Mouse (Mus musculus) embryo, embryonic 10 days (tissue): ENCODE results near the gene Galnt12.
"Not testable (repeated sequence)": the region's sequence is repeated elsewhere in the genome, so short reads cannot be mapped to it uniquely, and the experiment has no call there.

Source experiments
- DNase-seq: peaks from one replicate; pipeline ENCODE4 v3.0.0-alpha.2; 2015; ENCODE audit warnings: low spot score

Gene Galnt12

DNA sequence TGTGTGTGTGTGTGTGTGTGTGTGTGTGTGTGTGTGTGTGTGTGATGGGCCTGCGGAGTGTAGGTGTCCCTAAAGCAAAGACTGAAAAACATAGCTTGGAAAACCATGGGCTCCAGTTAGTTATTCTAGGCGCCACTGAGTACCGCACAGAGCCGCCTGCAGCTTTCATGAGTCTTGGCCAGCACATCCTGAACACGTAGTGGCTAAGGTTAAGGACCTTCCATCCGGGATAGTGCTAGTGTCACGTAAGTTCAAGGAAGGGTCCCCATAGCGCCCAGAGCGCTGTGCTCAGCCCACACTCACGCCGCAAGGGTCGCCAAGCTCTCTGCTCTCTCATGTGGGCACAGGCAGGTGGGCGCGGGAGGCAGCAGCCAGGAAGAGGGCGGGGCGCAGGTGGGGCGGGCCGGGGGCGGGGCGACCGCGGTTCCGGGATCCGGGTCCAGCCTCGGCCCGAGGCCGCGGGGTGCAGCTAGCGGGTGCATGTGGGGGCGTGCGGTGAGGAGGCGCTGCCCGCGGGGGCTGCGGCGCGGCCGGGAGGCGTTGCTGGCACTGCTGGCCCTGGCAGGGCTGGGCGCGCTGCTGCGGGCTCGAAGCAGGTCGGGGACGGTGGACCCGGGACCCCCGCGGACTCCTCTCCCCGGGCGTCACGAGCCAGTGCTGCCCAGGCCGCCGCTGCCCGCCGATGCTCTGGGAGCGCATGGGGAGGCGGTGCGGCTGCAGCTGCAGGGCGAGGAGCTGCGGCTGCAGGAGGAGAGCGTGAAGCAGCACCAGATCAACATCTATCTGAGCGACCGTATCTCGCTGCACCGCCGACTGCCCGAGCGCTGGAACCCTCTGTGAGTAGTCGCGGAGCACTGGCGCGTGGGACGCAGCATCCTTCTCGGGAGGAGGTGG is at the start of gene Galnt12:
Galnt12 (plus strand) TSS at position 417 of the 894 bp plus-strand sequence.
- DNase-seq: peak; percentile 66

DNA sequence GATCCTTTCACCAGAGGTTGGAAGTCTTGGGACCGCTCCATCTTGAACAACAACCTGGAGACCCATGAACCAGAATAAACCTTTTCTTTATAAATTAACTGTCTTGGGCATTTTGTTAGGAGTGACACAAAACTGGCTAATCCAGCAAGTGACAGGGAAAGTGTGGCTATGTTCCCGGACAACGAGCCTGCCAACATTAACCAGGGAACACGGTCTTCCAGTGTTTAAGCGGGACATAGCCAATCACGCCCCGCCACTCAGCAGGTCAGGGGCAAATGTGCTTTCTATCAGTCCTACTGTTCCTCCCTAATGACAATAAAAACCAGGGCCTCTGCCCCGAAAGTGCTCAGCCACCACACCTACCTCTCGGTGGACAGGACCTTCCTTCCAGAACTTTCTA is 47.8 kb upstream of the Galnt12 start:
- DNase-seq: no peak

DNA sequence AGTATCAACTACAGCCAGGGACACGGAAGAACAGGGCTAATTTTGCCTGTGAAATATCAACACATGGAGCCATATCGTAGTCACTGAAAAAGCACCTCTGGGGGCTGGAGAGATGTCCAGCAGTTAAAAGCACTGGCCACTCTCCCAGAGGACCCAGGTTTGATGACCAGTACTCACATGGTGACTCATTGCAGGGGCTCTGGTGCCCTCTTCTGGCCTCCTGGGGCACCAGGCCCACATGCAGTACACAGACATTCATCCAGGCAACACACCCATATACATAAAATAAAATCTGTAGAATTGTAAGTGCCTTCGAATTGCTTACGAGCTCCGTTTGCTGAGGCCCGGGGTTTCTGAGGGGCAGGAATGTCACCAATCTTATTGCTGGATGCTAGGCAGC is 44.7 kb upstream of the Galnt12 start:
- peak; percentile 43 for DNase-seq

DNA sequence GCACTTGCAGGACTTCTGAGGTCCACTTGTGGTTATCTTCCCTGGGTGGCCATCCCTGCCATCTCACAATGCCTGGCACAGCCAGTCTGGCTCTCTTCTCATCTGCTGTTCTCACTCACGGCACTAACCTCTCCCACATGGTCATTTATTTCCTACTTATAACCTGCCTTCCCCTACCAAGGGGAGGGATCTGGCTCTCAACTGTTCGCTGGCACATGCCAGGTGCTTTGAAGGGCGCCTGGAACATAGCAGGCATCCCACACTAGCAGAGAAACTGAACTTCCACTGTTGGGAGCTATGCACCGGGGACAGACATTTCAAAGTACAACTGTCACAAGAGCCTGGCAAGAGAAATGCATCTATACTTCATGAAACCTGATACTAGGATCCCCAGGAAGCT is 43.9 kb upstream of the Galnt12 start:
- DNase-seq: no peak

DNA sequence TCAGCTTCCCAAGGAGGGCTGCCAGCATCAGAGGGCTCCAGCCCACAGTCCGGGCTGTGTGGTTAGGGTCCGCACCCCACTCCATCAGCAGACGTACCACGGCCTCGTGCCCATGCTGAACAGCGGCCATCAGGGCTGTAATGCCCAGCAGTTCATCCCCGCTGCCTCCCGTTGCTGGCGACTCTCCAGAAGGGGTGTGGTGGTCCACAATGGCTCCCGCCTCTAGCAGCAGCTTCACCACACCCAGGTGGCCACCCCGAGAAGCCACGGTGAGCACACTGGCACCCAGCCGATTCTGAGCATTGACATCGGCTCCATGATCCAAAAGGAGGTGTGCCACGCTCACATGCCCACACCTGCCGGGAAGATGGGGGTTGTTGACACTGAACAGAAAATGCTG is 42.5 kb upstream of the Galnt12 start:
- DNase-seq: no peak

DNA sequence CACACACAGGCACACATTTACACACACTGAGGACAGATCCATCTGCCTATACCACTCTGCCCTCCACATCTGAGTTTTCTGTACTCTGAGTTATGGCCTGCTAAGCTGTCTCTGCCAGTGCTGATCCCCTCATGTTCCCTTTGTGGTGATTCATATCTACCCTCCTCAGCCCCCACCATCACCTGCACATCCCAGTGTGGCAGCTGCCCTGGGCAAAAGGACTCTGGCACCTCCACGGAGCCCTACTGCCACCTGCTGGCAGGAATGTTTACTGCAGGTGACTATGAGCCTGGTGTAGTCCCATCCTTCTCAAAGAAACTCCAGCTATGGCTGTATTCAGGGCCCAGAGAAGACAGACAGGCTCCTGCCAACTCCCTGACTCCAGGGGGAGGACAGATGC is 41.5 kb upstream of the Galnt12 start:
- peak; percentile 87 for DNase-seq

DNA sequence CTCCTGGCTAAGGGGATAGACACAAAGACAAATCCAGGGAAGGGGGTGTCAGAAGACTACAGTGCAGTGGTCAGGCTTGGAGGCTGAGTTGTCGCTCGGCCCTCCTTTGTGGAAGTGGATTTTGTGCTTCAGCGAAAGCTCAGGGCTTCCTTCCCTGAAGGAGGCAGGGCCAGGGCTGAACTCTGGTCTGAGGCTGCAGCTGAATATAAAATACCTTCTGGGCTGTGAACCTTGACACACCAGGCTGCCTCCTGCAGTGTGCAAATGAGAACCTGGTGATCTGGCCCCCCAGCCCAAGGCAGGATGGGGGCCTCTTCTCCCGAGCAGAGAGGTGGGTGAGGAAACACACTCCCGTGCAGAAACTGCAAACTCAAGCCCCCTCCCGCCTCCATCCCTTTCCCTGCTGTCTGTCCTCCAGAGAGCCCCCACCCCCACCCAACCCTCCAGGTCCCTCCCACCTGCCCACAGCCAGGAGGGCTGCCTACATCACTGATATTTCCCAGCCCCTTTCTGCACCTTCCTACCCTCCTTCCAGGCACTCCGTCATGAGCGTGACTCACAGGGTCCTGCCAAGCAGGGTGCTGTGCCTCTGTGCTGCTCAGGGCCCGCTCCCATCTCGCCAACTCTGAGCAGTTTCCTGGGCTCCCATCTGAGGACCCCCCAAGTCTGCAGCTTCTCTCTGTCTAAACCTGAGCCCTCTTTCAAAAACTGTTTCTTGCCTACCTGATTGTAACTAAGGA is 40.9 kb upstream of the Galnt12 start:
- peak; percentile 37 for DNase-seq

DNA sequence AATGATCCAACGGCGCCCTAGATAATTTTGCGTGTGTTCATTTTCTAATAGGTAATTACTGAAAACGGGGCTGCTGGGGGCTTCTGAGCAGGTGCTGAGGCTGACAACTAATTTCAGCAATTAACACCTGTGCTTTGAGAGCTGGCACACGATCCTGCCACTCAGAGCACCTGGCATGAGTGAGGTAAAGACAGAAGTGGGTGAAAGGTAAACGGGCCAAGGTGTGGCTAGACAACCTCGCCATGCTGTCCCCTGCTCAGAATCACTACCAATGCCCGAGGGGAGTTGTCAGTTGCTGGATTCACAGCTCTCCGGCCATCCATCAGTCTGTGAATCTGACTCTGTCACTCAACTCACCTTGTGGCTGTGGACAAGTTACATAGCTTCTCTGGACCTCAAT is 39.8 kb upstream of the Galnt12 start:
- DNase-seq: no peak

DNA sequence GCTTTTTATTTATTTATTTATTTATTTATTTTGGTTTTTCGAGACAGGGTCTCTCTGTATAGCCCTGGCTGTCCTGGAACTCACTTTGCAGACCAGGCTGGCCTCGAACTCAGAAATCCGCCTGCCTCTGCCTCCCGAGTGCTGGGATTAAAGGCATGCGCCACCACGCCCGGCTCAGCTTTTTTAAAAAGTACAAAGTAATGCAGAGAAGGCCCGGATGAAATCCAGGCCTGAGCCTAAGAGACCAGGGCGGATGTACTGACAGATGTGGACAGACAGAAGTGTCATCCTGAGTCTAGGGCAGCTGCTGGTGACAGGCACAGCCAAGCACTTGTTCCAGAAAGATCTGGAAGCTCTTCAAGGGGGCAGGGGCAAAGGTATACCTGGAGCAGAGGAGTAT is 36.5 kb upstream of the Galnt12 start:
- not testable (repeated sequence) for DNase-seq

DNA sequence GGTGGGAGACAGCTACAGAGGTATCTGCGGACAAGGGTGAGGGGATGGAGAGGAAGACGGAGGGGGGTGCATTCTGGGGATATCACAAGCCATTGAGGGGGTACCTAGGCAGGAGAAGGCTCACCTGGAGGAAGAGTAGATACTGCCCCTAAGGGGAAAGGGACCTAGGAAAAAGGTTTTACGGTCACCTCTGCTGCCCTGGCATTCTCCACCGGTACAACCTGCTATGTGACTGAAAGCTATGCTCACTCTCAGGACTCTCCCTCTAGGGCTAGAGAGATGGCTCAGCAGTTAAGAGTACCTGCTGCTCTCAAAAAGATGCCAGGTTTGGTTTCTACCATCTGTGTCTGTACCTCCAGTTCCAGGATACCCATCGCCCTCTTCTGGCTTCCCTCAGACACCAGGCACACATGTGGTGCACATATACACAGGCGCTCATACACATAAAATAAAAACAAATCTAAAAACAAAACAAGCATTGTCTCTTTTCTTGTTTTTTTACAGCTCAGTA is 36.1 kb upstream of the Galnt12 start:
- no peak for DNase-seq

DNA sequence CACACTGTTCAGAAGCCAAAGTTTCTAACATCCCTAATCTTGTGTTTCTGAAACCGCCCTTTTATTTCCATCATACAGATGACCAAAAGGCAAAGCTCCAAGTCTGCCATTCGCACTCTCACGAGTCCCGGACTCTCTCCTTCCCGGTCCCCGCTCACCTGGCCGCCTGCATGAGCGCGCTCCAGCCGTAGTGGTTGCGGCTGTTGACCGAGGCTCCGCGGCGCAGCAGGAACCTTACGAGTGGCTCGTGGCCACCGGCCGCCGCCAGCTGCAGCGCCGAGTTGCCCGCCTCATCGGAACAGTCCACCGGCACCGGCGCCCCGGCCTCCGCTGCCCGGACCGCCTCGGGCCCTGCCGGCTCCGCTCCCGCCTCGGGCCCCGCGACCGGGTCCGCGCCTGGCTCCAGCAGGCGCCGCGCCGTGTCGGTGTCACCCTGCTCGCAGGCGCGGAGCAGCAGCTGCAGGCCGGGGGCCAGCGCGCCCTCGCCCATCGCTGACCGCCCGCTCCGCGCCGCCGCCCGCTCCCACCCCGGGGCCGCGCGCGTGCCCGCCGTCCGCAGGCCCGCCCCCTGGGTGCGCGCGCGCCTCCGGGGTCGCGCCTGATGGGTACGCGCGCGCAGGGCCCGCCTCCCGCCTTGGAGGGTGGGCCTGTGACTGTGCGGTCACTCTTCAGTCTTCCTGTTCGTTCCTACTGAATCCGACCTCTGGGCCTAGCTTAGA is 34.8 kb upstream of the Galnt12 start, which contains the start of gene Anks6:
Anks6 (minus strand) TSS at position 637 of the 719 bp plus-strand sequence.
- peak; percentile 82 for DNase-seq

DNA sequence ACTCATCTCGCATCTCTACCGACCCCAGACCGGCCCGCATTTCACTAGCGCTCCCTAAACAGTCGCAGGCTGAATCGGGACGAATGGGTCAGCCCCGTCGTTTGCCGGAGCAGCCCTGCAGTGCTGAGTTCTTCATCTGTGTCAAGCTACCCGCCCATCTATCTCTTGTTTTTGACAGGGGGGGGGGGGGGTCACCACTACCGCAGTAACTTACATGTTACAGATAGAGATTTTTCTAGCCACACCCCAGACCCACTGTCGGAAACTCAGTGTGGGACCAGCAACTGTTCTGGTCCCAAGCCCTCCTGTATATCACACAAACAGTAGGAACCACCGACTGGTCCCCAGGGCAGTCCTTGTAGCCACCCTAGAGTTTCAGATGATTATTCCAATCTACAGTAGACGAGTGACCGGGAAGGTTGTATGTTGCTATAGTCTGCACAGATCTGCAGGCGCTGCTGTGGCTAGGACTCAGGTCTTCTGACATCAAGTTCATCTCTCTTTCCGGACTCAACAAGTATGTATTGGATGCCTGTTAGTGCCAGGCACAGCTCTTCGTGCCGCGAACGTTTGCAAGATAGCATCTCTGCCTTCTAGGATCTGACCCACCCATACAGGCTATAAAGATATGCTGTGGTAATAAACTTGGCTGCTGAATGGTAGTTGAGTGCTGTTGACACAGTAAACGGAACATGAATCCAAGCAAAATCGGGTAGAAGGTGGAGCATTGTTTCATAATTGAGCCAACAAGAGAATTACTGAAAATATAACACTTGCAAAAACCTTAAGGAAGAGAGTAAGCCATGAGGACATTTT is 34.0 kb upstream of the Galnt12 start:
- no peak for DNase-seq

DNA sequence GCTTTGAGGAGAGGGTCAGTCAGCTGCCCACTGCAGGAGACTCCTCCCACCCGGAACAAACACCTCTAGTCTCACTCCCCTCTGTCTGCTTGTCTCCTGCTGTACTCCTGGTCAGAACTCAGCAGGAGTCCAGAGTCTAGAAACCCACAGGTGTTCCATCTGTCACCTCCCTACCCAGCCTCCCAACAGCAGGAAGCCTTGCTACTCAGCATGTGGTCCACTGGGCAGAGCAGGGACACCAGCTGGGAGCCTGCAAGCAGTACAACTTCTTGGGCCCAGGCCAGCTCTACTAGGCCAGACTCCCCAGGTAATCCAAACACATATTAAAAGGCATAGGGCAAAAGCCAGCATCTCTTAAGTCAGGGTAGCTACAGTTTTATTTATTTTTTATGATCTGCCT is 30.8 kb upstream of the Galnt12 start:
- no peak for DNase-seq

DNA sequence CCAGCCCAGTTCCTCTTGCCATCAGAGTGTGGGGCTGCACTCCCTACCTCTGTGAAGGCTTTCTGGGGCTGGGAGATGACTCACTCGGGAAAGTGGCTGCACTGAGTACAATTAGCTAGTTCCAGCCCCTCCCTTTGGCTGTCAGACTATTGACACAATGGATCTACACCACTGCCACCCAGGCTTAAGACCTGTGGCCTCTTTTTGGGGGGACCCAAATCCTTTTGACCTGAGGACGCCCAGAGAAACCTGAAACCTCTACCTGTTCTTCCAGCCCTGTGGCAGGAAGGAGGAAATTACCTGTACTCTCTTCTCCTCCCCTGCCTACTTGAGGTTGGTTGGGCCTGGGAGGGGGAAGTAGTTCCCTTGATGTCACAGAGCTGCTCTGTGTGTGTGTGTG is 16.7 kb upstream of the Galnt12 start:
- DNase-seq: no peak

DNA sequence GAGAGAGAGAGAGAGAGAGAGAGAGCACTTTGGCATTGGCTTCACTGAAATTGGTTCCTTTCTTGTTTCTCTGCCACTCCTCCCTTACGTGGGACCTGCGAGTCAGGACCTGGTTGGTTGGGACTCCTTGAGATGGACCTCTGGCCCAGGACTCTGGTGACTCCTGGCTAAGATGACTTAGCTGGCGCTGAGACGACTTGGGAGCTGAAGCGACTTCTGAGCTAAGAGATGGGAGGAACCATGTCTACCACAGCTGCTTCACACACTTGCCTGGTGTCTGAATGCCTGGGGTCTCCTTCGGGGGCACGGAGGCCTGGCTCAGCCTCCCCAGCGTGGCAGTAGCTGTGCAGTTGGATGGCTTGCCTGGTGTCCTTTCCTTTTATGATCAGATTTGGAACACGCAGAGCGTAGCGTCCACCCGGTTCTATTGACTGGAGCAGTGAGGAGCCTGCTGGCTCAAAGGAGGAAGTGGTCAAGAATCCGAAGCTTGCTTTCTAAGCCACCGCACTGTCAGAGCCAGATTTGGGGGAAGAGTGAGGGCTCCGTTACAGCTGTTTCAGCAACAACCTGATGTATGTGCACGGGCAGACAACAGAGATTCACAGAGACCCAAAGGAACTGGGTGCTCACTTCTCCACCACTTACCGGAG is 11.6 kb upstream of the Galnt12 start:
- DNase-seq: no peak

DNA sequence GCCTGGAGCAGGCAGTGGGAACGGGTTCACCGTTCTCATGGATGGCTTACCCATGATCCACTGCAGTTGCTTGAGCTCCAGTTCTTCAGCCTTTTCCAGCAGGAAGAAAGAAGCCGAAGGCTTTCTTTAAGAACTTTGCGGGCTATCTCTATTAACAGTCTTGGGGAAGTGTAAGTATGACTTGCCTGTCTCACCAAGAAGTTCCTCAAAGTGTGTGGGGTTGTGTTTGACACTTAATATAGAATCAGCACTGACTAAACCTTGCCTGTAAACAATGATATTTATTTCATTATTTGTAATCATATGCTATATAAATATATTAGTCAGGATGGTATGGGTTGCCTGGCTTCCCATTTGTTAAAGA is 11.1 kb upstream of the Galnt12 start:
- no peak for DNase-seq

DNA sequence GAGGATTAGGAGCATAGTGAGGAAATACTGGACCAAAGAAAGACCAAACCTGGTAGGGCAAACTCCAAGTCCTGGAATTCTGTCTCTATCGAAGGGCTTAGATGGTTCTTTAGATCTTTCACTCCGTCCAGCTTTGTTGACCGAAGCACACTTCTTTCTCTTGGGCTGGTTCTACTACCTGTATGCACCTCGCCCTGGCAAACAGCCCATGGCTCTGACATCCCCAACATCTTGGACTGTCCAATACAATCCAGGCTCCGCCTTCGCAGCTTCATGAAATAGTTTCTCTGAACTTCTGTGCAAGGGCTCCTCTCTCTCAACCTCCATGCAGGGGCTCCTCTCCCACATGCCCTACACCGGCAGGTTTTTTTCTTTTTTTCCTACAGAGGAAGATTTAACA is 7.9 kb upstream of the Galnt12 start:
- DNase-seq: no peak

DNA sequence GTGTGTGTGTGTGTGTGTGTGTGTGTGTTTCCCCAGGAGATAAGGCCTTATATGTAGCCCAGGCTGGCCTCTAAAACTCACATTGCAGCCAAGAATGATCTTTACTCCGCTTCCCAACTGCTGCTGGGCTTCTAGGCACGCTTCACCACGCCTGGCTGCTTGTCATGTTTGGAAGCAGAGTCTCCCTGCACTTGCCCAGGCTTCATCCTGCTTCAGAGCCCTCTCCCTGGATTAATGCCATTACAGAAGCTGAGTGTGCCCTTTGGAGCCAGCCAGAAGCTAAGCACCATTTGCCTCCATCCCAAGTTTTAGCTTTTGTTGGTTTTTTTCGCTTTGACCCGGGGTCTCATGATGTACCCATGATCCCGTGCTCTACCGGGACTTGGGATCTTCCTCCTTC is 3.0 kb upstream of the Galnt12 start:
- DNase-seq: no peak

DNA sequence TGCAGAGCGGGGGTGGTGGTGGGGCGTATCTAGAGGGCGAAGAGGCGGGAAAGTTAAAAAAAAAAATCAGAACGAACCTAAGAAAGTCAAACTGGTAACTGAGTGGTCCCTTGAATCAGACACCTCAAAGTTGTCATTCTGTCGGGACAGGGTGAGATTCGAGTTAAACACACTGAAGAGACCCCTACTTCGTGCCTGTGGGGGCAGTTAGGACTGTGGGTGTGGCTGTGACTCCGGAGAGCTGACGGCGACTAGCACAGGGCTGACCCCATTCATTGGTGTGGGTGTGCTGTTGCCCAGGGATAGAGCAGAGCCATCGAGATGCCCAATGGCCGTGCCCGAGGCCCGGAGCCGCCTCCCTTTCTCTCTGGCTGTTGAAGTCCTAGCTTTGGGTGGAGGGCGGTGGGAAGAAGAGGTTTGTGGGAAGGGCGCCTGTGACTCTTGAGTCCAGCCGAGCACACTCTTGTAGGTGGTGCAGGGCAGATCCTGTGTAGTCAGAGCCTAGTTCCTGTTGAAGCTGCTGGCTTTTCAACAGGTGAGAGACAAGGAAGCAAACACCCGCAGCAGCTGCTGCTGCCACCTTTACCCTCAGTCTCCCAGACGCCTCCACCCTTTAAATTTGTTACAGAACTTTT is 795 bp downstream of the Galnt12 start:
- DNase-seq: peak; percentile 39

DNA sequence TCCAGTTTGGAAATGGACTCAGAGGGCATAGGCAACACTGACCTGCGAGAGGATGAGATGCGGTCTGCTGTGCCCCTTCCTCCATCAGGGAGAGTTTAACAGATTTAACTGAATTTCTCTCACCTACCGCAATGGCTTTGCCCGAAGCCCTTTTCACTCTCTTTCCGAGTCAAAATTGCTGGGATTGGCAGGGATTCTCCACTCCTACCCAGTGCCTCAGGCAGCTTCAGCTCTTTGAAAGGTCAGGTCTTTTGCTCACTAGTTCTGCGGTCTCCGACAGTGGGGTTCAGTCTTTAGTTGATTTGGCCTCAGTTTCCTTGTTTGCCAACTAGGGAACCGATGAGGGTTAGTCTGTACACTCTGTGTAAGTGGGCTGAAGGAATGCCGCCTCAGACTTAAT is 1.5 kb downstream of the Galnt12 start:
- no peak for DNase-seq

DNA sequence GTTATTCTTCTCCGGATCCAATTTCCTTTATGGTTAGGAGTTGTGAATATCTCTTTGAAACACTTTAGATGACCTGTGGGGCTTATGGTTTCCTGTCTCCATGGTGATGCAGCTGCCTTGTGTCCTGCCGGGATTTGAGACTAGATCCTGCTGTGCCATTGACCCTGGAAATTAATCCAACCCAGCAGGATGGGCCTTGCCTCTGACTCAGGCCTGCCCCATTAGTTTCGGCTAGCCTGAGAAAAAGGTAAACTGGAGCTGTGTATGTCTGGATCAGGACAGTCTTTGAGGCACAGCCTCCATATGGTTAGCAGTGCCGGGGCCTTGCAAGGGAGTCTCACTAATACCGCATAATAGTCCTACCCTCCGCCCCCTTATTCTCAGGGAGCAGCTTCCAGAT is 1.9 kb downstream of the Galnt12 start:
- peak; percentile 68 for DNase-seq
